Mouse (Mus musculus) lung, adult 18-20 months (tissue): ENCODE measurements around the gene Babam2.
"Not testable (repeated sequence)": the region's sequence is repeated elsewhere in the genome, so short reads cannot be mapped to it uniquely, and the experiment has no call there.

ENCODE experiments used
- DNase-seq, 2 experiments: peaks; one replicate each; pipeline ENCODE4 v3.0.0; 2022; ENCODE audit warnings: mixed read lengths in 2 of 2

The Babam2 gene

GRCm38 (mm10) chr5:31787622-31788021, 90.1 kb downstream of the Babam2 start:
- DNase-seq, result no peak

GRCm38 (mm10) chr5:31792338-31792737, 94.9 kb downstream of the Babam2 start:
- no peak for DNase-seq

GRCm38 (mm10) chr5:31792863-31793262, 95.4 kb downstream of the Babam2 start:
- DNase-seq, result peak; percentile 17 to 28

- DNase-seq, result no peak
Measured at GRCm38 (mm10) chr5:31795414-31795813, 97.9 kb downstream of the Babam2 start.

GRCm38 (mm10) chr5:31796979-31797378, 99.5 kb downstream of the Babam2 start:
- no peak for DNase-seq

- not testable (repeated sequence) for DNase-seq
Measured at GRCm38 (mm10) chr5:31804211-31804610, 106.7 kb downstream of the Babam2 start.

- no peak for DNase-seq
Measured at GRCm38 (mm10) chr5:31804751-31805150, 107.3 kb downstream of the Babam2 start.

GRCm38 (mm10) chr5:31807312-31807711, 109.8 kb downstream of the Babam2 start:
- no peak for DNase-seq

- DNase-seq, result no peak
Measured at GRCm38 (mm10) chr5:31808271-31808670, 110.8 kb downstream of the Babam2 start.

- no peak for DNase-seq
Measured at GRCm38 (mm10) chr5:31810796-31811662, 113.5 kb downstream of the Babam2 start.

- no peak for DNase-seq
Measured at GRCm38 (mm10) chr5:31811663-31812001, 114.1 kb downstream of the Babam2 start.

GRCm38 (mm10) chr5:31813156-31813675, 115.7 kb downstream of the Babam2 start:
- DNase-seq, result no peak

GRCm38 (mm10) chr5:31814068-31814467, 116.6 kb downstream of the Babam2 start:
- DNase-seq, result no peak

GRCm38 (mm10) chr5:31815129-31815528, 117.6 kb downstream of the Babam2 start:
- DNase-seq, result no peak

- no peak for DNase-seq
Measured at GRCm38 (mm10) chr5:31816082-31816481, 118.6 kb downstream of the Babam2 start.

- no peak for DNase-seq
Measured at GRCm38 (mm10) chr5:31820801-31821200, 123.3 kb downstream of the Babam2 start.

- no peak for DNase-seq
Measured at GRCm38 (mm10) chr5:31821204-31821603, 123.7 kb downstream of the Babam2 start.

GRCm38 (mm10) chr5:31823673-31824072, 126.2 kb downstream of the Babam2 start:
- peak in 1 of 2 experiments; percentile 31 for DNase-seq

GRCm38 (mm10) chr5:31824126-31824525, 126.6 kb downstream of the Babam2 start:
- DNase-seq, result no peak

- DNase-seq, result no peak
Measured at GRCm38 (mm10) chr5:31827304-31827703, 129.8 kb downstream of the Babam2 start.

GRCm38 (mm10) chr5:31827896-31828295, 130.4 kb downstream of the Babam2 start:
- DNase-seq, result no peak

- DNase-seq, result no peak
Measured at GRCm38 (mm10) chr5:31828747-31829146, 131.3 kb downstream of the Babam2 start.

GRCm38 (mm10) chr5:31829588-31829987, 132.1 kb downstream of the Babam2 start:
- no peak for DNase-seq

- peak in 1 of 2 experiments; percentile 19 for DNase-seq
Measured at GRCm38 (mm10) chr5:31831587-31831986, 134.1 kb downstream of the Babam2 start.

- DNase-seq, result no peak
Measured at GRCm38 (mm10) chr5:31835691-31836090, 138.2 kb downstream of the Babam2 start.
